Mouse (Mus musculus) heart, postnatal 25 days (tissue): ENCODE results near the gene Zfp467. TPM values are rescaled to one million over a fixed set of nuclear protein-coding genes. Genes with fewer than 3 reads are reported as not detected.
A peak's percentile ranks its signal among the peaks of the same experiment; 100 is the strongest.

Experiments used
- DNase-seq: peaks from one replicate; pipeline ENCODE4 v3.0.0; 2022; ENCODE audit warnings: low spot score
- intact Hi-C: fragments of 180-260 bp; cut with DNase I; formaldehyde crosslinking; loops from one replicate; pipeline ENCODE4 v1.15.1; 2025
- total RNA-seq, 2 experiments: library from RNA; stranded (reverse); gene quantifications; 2 replicates each; pipeline ENCODE4 v1.2.3; 2021

Gene Zfp467
- total RNA-seq, 2 experiments from 2014 or later: 11.7 to 12.4 TPM

DNA sequence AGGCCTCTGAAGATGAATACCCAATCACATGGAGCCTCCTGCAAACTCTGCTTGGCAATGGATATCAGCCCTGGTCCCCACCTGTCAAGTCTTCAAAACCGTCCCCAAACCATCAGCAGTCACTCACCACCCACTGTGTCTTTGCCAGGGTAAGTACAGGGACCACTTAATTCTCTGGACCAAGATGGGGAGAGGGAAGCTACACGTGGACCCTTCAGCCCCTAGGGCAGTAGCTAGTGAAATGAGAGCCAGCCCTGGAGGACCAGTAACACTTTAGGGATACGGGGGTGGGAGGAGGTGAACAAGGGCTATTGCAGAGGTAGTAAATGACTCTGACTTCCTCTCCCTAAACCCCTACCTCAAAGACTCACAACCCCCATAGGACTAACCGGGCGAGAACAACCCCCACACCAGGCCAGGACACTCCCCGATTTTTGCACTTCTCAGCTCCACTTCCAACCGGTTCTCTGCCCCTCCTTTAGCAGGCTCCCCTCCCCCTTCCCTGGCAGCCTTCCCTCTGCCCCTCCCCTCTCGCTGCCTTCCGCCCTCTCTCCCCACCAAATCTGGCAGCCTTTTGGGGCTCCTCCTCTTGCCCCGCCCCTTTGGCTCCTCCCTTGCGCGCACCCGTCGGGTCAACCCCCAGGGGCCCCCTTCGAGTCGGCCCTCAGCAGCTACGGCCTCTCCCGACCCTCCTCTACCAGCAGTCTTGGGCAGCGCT lies 1.9 kb downstream of the Zfp467 start:
- DNase-seq: peak; percentile 92
- intact Hi-C loops: loop anchor here (5.0 kb wide), 1 partner anchor 46 kb away; the partner anchor contains the start of gene Krba1

DNA sequence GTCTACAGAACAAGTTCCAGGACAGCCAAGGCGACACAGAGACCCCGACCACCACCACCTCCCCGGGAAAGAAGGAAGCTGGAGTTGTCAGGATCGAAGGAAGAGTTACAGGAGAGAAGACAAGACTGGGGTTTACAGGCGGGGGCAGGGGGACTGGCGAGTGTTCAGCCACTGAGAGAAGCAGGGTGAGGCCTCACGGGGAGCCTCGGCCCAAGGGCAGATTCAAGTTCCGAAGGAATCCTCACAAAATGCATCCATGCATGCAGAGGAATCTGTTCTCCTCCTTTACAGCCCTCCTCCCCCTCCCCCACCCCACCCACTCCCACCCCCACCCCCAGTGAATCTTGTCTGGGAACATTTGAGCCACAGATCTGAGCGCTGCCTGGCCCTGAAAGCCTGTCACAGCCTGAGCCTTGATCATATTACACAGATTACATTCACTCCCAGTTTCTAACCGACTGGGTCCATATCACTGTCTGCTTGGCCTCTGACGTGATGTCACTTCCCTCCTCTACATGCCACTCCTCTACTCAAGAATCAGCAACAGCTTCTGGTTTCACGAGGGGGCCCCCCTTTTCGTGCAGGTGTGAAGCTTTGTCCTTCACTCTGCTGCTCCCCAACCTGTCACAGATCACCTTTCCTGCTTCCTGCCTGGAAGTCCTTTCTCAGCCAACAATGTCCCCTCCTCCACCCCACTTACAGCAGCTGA lies 5.2 kb downstream of the Zfp467 start:
- intact Hi-C loops: loop anchor here (5.0 kb wide), 1 partner anchor 43 kb away; the partner anchor contains the start of gene Krba1
- DNase-seq: no peak

DNA sequence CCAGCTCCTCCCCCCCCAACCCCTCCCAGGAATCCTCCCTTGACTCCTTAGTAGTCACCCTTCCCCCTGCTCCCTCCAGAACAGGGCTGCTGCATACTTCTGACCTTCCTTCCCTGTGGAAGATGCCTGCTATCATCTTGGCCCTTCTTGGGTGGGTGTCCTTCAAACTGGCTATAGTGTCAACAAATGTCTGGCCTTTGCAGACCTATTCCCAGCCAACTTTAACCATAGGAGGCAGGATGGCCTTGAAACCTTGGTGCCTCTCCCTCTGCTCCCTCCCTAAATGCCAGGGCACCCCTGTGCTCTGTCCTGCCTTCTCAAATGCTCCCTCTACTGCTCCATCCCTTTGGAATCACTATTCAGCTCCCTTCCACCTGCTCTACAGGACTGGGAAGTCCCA lies 6.0 kb downstream of the Zfp467 start:
- intact Hi-C loops: loop anchor here (5.0 kb wide), 1 partner anchor 42 kb away; the partner anchor contains the start of gene Krba1

DNA sequence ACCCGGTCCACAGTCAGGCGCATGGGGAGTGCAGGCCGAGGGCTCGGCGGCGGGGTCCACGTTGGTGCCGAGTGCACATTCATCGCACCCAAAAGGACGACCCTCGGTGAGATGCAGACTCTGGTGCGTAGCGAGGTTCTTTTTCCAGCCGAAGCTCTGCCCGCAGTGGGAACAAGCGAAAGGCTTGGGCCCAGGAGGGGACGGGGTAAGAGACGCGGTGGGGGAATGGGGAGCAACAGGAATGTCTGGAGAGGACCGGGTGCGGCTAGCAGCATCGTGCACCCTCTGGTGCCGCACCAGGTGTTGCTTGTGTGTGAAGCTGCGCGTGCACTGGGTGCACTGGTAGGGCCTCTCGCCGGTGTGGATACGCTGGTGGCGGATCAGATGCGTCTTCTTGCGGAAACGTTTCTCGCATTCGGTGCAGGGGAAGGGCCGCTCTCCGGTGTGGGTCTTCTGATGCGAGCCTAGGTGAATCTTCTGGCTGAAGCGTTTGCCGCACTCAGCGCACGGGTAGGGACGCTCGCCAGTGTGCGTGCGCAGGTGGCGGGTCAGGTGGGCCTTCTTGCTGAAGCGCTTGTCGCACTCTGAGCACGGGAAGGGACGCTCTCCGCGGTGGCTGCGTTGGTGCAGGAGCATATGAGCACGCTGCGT lies 7.0 kb downstream of the Zfp467 start:
- no peak for DNase-seq
- intact Hi-C loops: no loop called here

More for the DNA sequence above, 6.0 kb downstream of the Zfp467 start:
- DNase-seq: no peak

DNA sequence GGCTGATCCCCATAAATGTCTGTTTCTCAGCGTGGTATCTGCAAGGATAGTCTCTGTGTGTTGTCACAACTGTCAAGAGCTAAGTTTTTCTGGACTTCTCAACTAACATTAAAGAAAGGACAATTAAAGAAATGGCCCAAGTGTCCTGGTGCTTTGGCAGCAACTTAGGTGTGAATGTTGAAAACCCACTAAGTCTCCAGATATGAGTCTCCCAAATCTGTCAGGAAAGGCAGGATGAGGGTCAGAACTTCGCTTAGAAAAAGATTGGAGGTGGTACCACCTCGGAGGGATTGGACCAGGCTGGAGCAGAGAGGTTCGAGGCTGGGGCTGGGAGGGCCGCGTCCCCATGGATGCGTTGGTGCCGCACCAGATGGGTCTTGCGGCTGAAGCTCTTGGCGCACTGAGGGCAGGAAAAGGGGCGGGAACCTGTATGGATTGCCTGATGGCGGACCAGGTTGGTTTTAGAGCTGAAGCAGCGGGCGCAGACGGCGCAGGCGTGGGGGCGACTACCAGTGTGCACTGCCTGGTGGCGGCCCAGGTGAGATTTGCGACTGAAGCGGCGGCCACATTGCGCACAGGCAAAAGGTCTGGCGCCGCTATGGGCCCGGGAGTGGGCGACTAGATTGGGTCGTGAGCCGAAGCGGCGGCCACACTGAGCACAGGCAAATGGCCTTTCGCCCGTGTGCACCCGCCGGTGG lies 7.8 kb downstream of the Zfp467 start:
- intact Hi-C loops: no loop called here
- DNase-seq: no peak

DNA sequence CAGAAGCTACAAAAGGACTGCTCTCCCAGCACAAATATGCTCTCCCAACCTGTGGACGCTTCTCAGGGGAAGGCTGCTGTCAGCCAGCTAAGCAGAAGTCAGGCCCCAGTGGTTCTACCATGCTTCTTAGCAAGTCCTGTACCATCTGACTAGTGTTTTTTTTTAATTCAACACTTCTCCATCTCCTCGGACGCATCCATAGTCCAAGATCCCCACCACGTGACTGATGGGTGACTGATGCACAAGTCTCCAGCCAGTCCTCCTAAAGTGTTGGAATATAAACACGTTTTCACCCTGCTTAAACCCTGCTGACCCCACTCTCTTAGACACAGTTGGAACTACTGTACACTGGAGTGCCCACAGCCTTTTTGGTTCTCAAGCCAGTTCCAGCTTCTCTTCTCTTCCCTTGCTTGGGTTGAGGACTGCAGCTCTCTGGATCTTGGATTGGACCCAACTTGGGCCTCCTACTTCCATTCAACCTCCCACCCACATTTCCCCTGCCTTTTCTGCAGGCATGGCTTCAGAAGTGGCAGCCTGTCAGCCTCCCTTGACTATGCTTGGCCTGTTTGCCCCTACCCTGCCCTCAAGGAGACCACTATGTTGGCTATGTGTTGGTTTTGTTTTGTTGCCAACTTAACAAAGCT lies 9.8 kb downstream of the Zfp467 start:
- intact Hi-C loops: no loop called here

DNA sequence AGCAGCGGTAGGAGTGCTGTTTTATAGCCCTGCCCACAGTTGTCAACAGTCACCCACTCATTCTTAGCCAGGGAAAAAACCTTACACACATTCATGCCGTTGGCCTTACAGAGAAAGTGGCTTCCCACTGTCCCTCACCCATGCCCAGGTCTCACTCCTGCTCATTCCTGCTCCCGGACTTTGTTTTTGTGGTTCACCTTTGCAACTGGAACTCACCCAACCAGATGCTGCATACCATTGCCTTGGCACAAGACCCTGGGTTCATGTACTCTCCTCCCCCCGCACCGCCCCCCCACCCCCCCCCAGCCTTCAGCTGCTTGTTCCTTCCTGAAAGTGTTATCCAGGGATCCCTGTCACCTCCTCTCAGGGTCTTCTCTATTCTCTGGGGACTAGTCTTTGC lies 10.5 kb downstream of the Zfp467 start:
- intact Hi-C loops: no loop called here

More for the DNA sequence above, 9.8 kb downstream of the Zfp467 start:
- DNase-seq: no peak

DNA sequence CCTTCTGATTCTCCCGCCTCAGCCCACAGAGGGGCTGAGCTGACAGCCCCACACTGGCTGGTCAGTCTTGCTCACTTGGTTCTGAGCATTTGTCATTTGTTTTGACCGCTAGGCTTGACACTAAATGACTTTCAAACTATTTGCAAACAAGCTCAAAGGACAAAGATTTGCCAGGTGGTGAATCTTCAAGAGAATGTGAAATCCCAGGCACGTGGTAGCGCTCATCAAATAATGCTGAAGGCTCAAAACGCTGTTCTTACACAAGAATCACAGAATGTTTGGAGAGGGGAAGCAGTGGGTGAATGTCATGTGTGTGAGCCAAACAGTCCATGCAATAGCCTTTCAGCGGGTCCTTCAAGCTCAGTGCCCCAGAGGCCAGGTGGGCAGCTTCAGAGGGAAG lies 11.0 kb downstream of the Zfp467 start:
- intact Hi-C loops: no loop called here
- DNase-seq: no peak

More for the DNA sequence above, 10.5 kb downstream of the Zfp467 start:
- DNase-seq: no peak

DNA sequence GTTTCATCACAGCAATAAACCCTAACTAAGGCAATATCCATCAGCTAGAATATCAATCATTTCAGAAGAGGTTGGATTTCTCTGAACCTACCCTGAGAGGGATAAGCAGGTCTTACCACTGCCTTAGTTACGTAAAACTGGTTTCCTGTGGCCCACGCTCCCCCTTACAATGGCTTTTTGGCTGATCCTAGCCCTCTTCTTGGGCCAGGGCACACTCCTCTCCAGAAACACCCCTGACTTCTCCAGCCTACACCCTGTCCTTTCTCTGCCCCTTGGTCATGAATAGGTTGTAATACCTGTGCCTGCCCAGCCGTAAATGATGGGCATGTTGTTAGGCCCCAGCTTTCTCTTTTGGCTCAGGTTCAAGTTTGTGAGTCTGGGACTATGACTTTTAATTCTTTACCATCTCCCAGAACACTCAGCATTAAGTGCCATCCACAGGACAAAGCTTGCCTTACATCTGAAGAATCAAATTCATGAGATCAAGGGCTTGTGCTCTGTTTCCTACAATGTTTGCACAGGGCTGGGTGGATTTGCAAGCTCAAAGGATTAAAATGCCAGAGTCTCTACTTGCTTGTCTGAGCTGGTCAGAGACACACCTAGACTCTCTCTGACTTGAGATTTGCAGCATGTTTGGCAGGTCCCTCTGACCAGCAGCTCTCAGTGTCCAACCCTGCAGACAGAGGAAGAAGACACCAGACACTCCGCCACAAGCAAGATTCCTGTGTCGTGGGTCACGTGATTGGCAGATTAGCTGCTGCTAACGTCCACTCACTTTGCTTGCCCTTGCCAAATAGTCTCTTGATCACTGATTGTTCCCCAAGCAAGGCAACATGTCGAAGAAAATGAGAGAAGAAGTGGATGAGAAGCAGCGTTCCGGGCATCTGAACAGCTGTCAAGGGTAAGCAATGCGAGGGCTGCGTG lies 12.5 kb downstream of the Zfp467 start:
- intact Hi-C loops: no loop called here
- no peak for DNase-seq

DNA sequence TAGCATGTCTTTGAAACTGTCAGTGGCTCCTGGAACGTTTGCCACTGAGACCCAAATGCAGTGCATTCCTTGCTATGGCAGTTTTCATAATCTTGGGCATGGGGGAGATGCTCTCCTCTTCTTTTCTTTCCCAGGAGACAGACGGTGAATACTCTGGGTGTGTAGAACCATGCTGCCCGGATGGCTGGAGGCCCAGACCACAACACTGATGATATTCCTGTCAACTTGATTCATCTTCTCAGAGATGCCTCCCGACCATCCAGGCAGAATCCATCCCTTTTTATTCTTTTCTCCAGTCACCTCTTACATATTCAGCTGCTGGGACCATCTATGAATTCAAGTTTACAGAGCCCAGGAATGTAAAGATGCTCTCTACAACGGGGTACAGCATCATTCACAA lies 14.9 kb downstream of the Zfp467 start:
- no peak for DNase-seq
- intact Hi-C loops: no loop called here

DNA sequence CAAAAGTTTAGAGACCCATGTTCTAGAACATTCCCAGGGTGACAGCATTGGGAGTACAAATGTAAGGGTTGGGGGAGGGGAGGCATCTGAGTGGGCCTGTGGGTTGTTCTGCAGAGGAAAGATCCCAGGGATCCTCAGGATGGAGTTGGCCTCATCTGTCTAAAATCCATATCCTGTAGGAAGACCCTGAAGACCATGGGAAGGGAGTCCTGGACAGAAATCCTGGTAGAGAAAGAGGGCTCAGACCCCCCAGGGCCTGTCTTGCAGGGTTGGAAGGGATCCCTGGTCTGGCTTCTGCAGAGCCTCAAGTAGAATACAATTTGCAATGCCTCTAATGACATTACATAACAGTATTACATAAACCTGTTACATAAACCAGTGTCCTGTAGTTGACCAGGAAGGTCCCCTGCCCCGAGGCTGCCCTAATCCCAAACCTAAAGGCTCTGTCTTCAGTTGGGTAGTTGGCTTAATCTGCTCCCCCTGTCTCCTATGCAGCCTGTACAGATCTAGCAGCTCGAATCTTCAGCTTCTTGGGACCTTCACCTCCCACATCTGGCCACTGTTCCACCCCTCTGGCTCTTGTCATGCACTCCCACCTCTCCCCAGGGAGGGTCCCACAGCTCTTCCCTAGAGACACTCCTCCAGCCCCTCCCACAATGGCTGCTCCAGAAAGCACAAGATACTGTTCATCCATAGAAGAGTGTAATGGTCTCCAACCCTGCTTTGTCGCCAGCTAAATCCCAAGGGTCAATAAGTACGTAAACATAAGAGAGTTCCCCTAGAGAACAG lies 16.7 kb downstream of the Zfp467 start:
- intact Hi-C loops: no loop called here
- no peak for DNase-seq

DNA sequence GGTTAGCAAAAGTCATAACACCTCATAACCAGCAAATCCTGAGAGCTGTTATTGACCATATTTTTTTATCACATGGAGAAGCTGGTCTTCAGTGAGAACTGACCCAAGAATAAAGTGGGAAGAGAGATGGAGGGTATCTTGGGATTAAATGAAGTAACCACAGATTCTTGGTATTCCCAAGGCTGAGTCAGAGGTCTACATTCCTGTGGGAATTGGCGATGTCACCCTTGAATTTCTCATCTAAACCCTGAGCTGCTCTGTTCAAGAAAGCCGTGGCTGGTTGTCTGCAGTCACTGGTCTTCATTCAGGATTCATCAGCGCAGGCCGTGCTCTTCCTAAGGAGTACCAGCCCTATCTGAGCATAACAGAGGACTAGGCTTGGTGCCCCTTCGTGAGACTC lies 18.7 kb downstream of the Zfp467 start:
- intact Hi-C loops: no loop called here
- no peak for DNase-seq

DNA sequence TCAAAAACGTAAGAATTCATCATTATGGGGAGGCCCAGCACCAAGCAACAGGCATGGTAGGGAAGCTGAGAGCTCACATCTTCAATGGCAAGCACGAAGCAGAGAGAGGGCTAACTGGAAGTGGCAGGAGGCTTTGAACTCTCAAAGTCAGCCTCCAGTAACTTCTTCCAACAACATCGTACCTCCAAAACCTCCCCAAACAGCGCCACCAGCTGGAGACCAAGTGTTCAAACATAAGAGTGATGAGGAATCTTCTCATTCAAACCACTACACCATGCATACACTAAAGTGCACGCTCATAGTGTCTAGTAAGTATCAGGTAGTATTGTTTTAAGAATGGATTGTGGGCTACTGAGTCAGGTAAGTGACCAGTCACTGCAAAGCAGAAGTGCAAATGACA lies 21.6 kb downstream of the Zfp467 start:
- intact Hi-C loops: no loop called here
- DNase-seq: no peak

DNA sequence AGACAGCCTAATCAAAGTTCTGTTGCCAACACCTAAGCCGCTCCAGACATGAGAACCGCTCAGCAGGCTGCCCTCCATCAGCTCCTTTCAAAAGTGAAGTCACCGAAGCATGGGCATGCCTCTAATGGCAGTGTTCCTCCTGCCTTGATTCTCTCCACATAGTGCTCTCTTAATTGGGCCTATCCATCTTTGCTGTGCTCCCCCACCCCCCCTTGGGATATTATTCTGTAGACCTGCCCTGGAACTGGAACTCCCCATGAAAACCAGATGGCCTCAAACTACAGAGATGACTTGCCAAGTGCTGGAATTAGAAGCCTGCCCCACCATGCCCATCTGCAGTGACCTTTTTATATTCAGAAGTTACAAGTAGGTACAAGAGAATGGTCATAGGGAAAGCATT lies 22.3 kb downstream of the Zfp467 start:
- intact Hi-C loops: no loop called here

DNA sequence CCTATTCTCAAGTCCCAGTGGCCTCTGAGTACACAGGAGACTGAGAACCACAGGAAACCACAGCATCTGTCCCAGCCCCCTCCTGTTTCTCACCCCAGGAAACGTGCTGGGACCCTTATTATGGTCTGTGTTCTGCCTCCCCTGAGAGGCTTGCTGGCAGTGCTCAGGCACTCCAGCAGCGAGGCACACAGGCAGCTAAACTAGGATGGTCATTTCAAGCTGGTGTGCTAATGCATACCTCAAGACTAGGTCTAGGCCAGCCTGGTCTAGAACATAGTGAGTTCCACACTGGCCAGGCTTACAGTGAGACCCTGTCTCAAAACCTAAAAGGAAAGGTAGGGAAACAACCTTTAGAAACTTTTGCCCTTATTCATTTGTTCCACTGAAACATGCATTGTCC lies 25.0 kb downstream of the Zfp467 start:
- no peak for DNase-seq
- intact Hi-C loops: no loop called here

More for the DNA sequence above, 22.3 kb downstream of the Zfp467 start:
- DNase-seq: no peak

DNA sequence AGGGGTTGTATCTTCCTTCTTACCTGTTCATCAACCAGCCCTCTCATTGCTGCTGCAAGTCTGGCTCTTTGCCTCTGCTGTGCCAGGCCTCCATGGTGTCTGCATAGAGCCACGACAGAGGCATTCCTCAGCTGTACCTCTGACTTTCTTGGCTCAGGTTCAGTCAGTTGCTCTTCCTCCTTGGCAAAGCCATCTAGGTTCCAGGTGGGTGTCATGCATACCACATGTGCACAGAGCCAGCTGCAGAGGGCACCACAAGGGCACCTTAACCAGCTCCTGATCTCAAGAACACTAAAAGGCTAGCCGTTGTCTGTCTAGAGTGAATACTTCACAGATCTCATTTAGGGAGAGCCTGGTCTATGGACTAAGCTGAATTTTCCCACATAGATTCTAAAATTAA lies 29.1 kb downstream of the Zfp467 start:
- no peak for DNase-seq

DNA sequence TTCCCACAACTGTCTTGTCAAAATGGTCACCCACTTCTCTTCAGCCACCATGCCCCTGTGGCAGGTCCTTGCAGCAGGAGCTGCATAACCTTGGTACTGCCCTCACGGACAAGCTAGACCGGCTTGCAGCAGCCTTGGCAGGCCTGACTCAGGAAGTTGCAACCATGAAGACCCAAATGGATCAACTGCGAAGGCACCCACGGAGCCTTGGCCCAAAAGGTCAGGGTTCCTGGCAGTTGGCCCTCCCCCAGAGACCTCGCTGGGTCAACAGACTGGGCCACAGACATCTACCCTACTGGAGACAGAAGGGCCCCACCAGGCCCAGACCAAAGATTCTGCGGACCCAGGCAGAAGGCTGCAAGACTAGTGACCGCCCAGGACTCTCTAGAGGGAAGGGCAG lies 30.0 kb downstream of the Zfp467 start:
- intact Hi-C loops: no loop called here
- no peak for DNase-seq

More for the DNA sequence above, 29.1 kb downstream of the Zfp467 start:
- intact Hi-C loops: no loop called here

DNA sequence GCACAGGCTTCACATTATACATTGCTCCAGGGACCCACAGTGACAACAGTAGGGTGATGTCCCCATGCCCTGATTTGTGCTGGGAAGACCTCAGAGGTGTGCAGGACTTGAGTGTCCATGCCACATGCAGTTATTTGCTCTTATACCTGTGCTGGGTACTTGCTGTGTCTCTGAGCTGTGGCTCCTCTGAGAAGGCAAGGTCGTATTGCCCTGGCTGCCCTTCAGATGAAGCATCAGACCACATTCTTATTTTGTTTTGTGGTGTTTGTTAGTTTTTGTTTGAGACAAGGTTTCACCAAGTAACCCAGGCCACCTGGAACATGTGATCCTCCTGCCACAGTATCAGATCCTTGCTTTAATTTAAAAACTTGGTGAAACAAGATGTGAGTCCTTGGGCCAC lies 30.7 kb downstream of the Zfp467 start:
- DNase-seq: no peak
- intact Hi-C loops: no loop called here
